Mouse (Mus musculus): ENCODE measurements around the gene Gimap8. TPM values are rescaled to one million over a fixed set of nuclear protein-coding genes. Genes with fewer than 3 reads are reported as not detected.
"Not testable (repeated sequence)": the region's sequence is repeated elsewhere in the genome, so short reads cannot be mapped to it uniquely, and the experiment has no call there.

The Gimap8 gene
- polyA plus RNA-seq, 1 experiment from 2014 or later, result 0.20 TPM

- no peak overlapping the region for H3K4me3 ChIP-seq (ENCODE audit: low read depth, low read length)
- no peaks in the 10 kb centered on the region for H3K4me1 ChIP-seq (ENCODE audit: control insufficient read depth, insufficient read depth, low read length)
- no peak overlapping the region for H3K4me2 ChIP-seq (ENCODE audit: low read depth, low read length)
- peaks cover 20% of the 10 kb centered on the region for H3K36me3 ChIP-seq (ENCODE audit: control insufficient read depth, insufficient read depth, low read length)
- no peaks in the 10 kb centered on the region for H3K9me3 ChIP-seq (ENCODE audit: control insufficient read depth, low read length)
- no peak overlapping the region for H3K27ac ChIP-seq (ENCODE audit: low read depth, low read length)
- no peaks in the 10 kb centered on the region for H3K27me3 ChIP-seq (ENCODE audit: control insufficient read depth, insufficient read depth, low read length)
- WGBS, result 95% methylated on average over 5 of the region's 5 CpGs
- no peak for ATAC-seq (ENCODE audit: low read depth)
- H3K9ac ChIP-seq (replicated peaks; ENCODE audit: low read depth, low read length), result no peak overlapping the region
Observed at GRCm38 (mm10) chr6:48614756-48615155, 32.3 kb upstream of the Gimap8 start.

GRCm38 (mm10) chr6:48620031-48620430 lies 27.0 kb upstream of the Gimap8 start:
- Histone ChIP-seq H3K27ac (ENCODE audit: low read depth, low read length) (no peak overlapping the region), H3K4me2 (ENCODE audit: low read depth, low read length) (no peak overlapping the region), H3K36me3 (ENCODE audit: control insufficient read depth, insufficient read depth, low read length) (peaks cover 18% of the 10 kb centered on the region), H3K4me1 (ENCODE audit: control insufficient read depth, insufficient read depth, low read length) (no peaks in the 10 kb centered on the region), H3K27me3 (ENCODE audit: control insufficient read depth, insufficient read depth, low read length) (no peaks in the 10 kb centered on the region), H3K9ac (replicated peaks; ENCODE audit: low read depth, low read length) (no peak overlapping the region), H3K4me3 (ENCODE audit: low read depth, low read length) (no peak overlapping the region), H3K9me3 (ENCODE audit: control insufficient read depth, low read length) (no peaks in the 10 kb centered on the region)
- WGBS, result 95% methylated on average over 30 of the region's 30 CpGs
- no peak for ATAC-seq (ENCODE audit: low read depth)

- not testable (repeated sequence) for H3K27ac ChIP-seq (ENCODE audit: low read depth, low read length); H3K4me3 ChIP-seq (ENCODE audit: low read depth, low read length); H3K27me3 ChIP-seq (ENCODE audit: control insufficient read depth, insufficient read depth, low read length); ATAC-seq (ENCODE audit: low read depth); H3K4me1 ChIP-seq (ENCODE audit: control insufficient read depth, insufficient read depth, low read length); H3K4me2 ChIP-seq (ENCODE audit: low read depth, low read length); H3K9me3 ChIP-seq (ENCODE audit: control insufficient read depth, low read length); H3K9ac ChIP-seq (replicated peaks; ENCODE audit: low read depth, low read length)
- H3K36me3 ChIP-seq (ENCODE audit: control insufficient read depth, insufficient read depth, low read length), result peaks cover 18% of the 10 kb centered on the region
- WGBS, result 90% methylated on average over 8 of the region's 8 CpGs
Observed at GRCm38 (mm10) chr6:48622186-48622843, 24.7 kb upstream of the Gimap8 start.

- Histone ChIP-seq H3K9ac (replicated peaks; ENCODE audit: low read depth, low read length) (no peak overlapping the region), H3K4me2 (ENCODE audit: low read depth, low read length) (no peak overlapping the region), H3K4me1 (ENCODE audit: control insufficient read depth, insufficient read depth, low read length) (no peaks in the 10 kb centered on the region), H3K36me3 (ENCODE audit: control insufficient read depth, insufficient read depth, low read length) (peaks cover 18% of the 10 kb centered on the region), H3K27me3 (ENCODE audit: control insufficient read depth, insufficient read depth, low read length) (0 out of 2 replicates have a peak, but pooled peaks cover 7% of the 10 kb centered on the region), H3K27ac (ENCODE audit: low read depth, low read length) (no peak overlapping the region), H3K9me3 (ENCODE audit: control insufficient read depth, low read length) (no peaks in the 10 kb centered on the region), H3K4me3 (ENCODE audit: low read depth, low read length) (no peak overlapping the region)
- 29% methylated on average over 1 of the region's 1 CpGs for WGBS
- no peak for ATAC-seq (ENCODE audit: low read depth)
Observed at GRCm38 (mm10) chr6:48623460-48623859, 23.6 kb upstream of the Gimap8 start.

- Histone ChIP-seq H3K4me1 (ENCODE audit: control insufficient read depth, insufficient read depth, low read length) (peaks cover 4% of the 10 kb centered on the region; the same call in 1 of the 2 replicates), H3K9me3 (ENCODE audit: control insufficient read depth, low read length) (no peaks in the 10 kb centered on the region), H3K9ac (replicated peaks; ENCODE audit: low read depth, low read length) (peak within 1 kb of the TSS; percentile 55), H3K4me2 (ENCODE audit: low read depth, low read length) (peak within 1 kb of the TSS; percentile 73), H3K36me3 (ENCODE audit: control insufficient read depth, insufficient read depth, low read length) (no peaks in the 10 kb centered on the region), H3K4me3 (ENCODE audit: low read depth, low read length) (peak within 1 kb of the TSS; percentile 48), H3K27ac (ENCODE audit: low read depth, low read length) (no peak within 1 kb of the TSS), H3K27me3 (ENCODE audit: control insufficient read depth, insufficient read depth, low read length) (0 out of 2 replicates have a peak, but pooled peaks cover 7% of the 10 kb centered on the region)
- WGBS, result 31% methylated on average over 8 of the region's 8 CpGs
- ATAC-seq (ENCODE audit: low read depth), result no peak
Observed at GRCm38 (mm10) chr6:48626464-48626863, 20.6 kb upstream of the Gimap8 start, which contains the start of gene AI854703. TSS of gene AI854703 (plus strand) at chr6:48626764.

- Histone ChIP-seq H3K9me3 (ENCODE audit: control insufficient read depth, low read length) (no peaks in the 10 kb centered on the region), H3K27me3 (ENCODE audit: control insufficient read depth, insufficient read depth, low read length) (0 out of 2 replicates have a peak, but pooled peaks cover 7% of the 10 kb centered on the region), H3K27ac (ENCODE audit: low read depth, low read length) (no peak overlapping the region), H3K4me3 (ENCODE audit: low read depth, low read length) (peak overlapping the region; percentile 48), H3K36me3 (ENCODE audit: control insufficient read depth, insufficient read depth, low read length) (no peaks in the 10 kb centered on the region), H3K9ac (replicated peaks; ENCODE audit: low read depth, low read length) (peak overlapping the region; percentile 55), H3K4me2 (ENCODE audit: low read depth, low read length) (peak overlapping the region; percentile 73), H3K4me1 (ENCODE audit: control insufficient read depth, insufficient read depth, low read length) (peaks cover 4% of the 10 kb centered on the region; the same call in 1 of the 2 replicates)
- WGBS, result under 1% methylated on average over 32 of the region's 32 CpGs
- peak; percentile 47; the same call in 1 of the 2 replicates for ATAC-seq (ENCODE audit: low read depth)
Observed at GRCm38 (mm10) chr6:48626984-48627383, 20.1 kb upstream of the Gimap8 start.

- Histone ChIP-seq H3K4me1 (ENCODE audit: control insufficient read depth, insufficient read depth, low read length) (peaks cover 4% of the 10 kb centered on the region; the same call in 1 of the 2 replicates), H3K9ac (replicated peaks; ENCODE audit: low read depth, low read length) (peak overlapping the region; percentile 55), H3K27me3 (ENCODE audit: control insufficient read depth, insufficient read depth, low read length) (0 out of 2 replicates have a peak, but pooled peaks cover 7% of the 10 kb centered on the region), H3K27ac (ENCODE audit: low read depth, low read length) (no peak overlapping the region), H3K4me3 (ENCODE audit: low read depth, low read length) (peak overlapping the region; percentile 48), H3K9me3 (ENCODE audit: control insufficient read depth, low read length) (no peaks in the 10 kb centered on the region), H3K36me3 (ENCODE audit: control insufficient read depth, insufficient read depth, low read length) (no peaks in the 10 kb centered on the region), H3K4me2 (ENCODE audit: low read depth, low read length) (peak overlapping the region; percentile 73)
- ATAC-seq (ENCODE audit: low read depth), result no peak
- WGBS, result 2% methylated on average over 7 of the region's 7 CpGs
Observed at GRCm38 (mm10) chr6:48627511-48627924, 19.5 kb upstream of the Gimap8 start.

GRCm38 (mm10) chr6:48628377-48628776 lies 18.7 kb upstream of the Gimap8 start:
- H3K9me3 ChIP-seq (ENCODE audit: control insufficient read depth, low read length), result no peaks in the 10 kb centered on the region
- 80% methylated on average over 3 of the region's 3 CpGs for WGBS
- H3K36me3 ChIP-seq (ENCODE audit: control insufficient read depth, insufficient read depth, low read length), result no peaks in the 10 kb centered on the region
- H3K27me3 ChIP-seq (ENCODE audit: control insufficient read depth, insufficient read depth, low read length), result 0 out of 2 replicates have a peak, but pooled peaks cover 7% of the 10 kb centered on the region
- no peak overlapping the region for H3K9ac ChIP-seq (replicated peaks; ENCODE audit: low read depth, low read length)
- no peak for ATAC-seq (ENCODE audit: low read depth)
- H3K4me1 ChIP-seq (ENCODE audit: control insufficient read depth, insufficient read depth, low read length), result peaks cover 4% of the 10 kb centered on the region; the same call in 1 of the 2 replicates
- no peak overlapping the region for H3K27ac ChIP-seq (ENCODE audit: low read depth, low read length)
- H3K4me3 ChIP-seq (ENCODE audit: low read depth, low read length), result no peak overlapping the region
- H3K4me2 ChIP-seq (ENCODE audit: low read depth, low read length), result no peak overlapping the region

All from neural tube, embryonic 14.5 days (tissue).